Mouse (Mus musculus) ES-E14 (cell line): ENCODE data around the gene Tst. TPM values are rescaled to one million over a fixed set of nuclear protein-coding genes. Genes with fewer than 3 reads are reported as not detected.
A peak's percentile ranks its signal among the peaks of the same experiment; 100 is the strongest.

ENCODE experiments used
- DNase-seq: peaks from one replicate; pipeline ENCODE4 v3.0.0-alpha.2; 2013; ENCODE audit warnings: low read depth, low spot score
- H3K27ac ChIP-seq: 2 replicates; pipeline ENCODE4 v1.5.1; 2012; ENCODE audit warnings: low read depth, mild to moderate bottlenecking, low read length, moderate library complexity, mixed read lengths; ENCODE audit not compliant: poor library complexity, insufficient read depth, severe bottlenecking
- H3K36me3 ChIP-seq: 2 replicates; pipeline ENCODE4 v1.6.1; 2012; ENCODE audit warnings: mild to moderate bottlenecking, low read length, moderate library complexity, mixed read lengths; ENCODE audit not compliant: control insufficient read depth, poor library complexity, insufficient read depth, severe bottlenecking
- H3K4me1 ChIP-seq, 2 experiments: fragments of 150-350 bp in 1 of 2; sonication (generic) in 1 of 2; 2 replicates each; pipeline ENCODE4 v1.6.1; 2012; ENCODE audit warnings: low read length in 2 of 2, mild to moderate bottlenecking in 1 of 2, mixed read lengths in 1 of 2; ENCODE audit not compliant: control insufficient read depth in 2 of 2, insufficient read depth in 2 of 2, poor library complexity in 1 of 2
- H3K4me3 ChIP-seq, 2 experiments: fragments of 150-350 bp in 1 of 2; sonication (generic) in 1 of 2; 2 replicates each; pipeline ENCODE4 v1.5.1; 2012; ENCODE audit warnings: low read length in 2 of 2, low read depth in 1 of 2, mild to moderate bottlenecking in 1 of 2, mixed read lengths in 1 of 2; ENCODE audit not compliant: insufficient read depth in 1 of 2, poor library complexity in 1 of 2, severe bottlenecking in 1 of 2
- H3K9ac ChIP-seq: 2 replicates; pipeline ENCODE4 v1.6.1; 2012; ENCODE audit warnings: low read depth, mild to moderate bottlenecking, low read length, mixed read lengths; ENCODE audit not compliant: poor library complexity, insufficient read depth, severe bottlenecking
- H3K9me3 ChIP-seq: fragments of 150-350 bp; sonication (generic); 2 replicates; pipeline ENCODE4 v1.6.1; 2012; ENCODE audit warnings: low read depth, mild to moderate bottlenecking, low read length; ENCODE audit not compliant: control insufficient read depth, insufficient read depth
- CHD2 ChIP-seq: IDR thresholded peaks from 2 replicates; pipeline ENCODE4 v1.6.1; 2014; ENCODE audit warnings: mild to moderate bottlenecking, low read depth, low read length, inconsistent platforms
- HCFC1 ChIP-seq: IDR thresholded peaks from 2 replicates; pipeline ENCODE4 v1.6.1; 2012; ENCODE audit warnings: low read length, inconsistent platforms, borderline replicate concordance; ENCODE audit not compliant: insufficient read depth
- MAFK ChIP-seq: IDR thresholded peaks from 2 replicates; pipeline ENCODE4 v1.6.1; 2014; ENCODE audit warnings: mild to moderate bottlenecking, low read depth, low read length, inconsistent platforms; ENCODE audit not compliant: insufficient read depth
- ZC3H11A ChIP-seq: IDR thresholded peaks from 2 replicates; pipeline ENCODE4 v1.6.1; 2012; ENCODE audit warnings: low read depth, mild to moderate bottlenecking, inconsistent platforms, low read length, borderline replicate concordance
- ZNF384 ChIP-seq: IDR thresholded peaks from 2 replicates; pipeline ENCODE4 v1.6.1; 2012; ENCODE audit warnings: low read depth, low read length, inconsistent platforms
- in situ Hi-C, 2 experiments: fragments of 600-800 bp; cut with MboI; formaldehyde crosslinking; loops; one replicate each; pipeline ENCODE4 v1.15.1; 2025; ENCODE audit warnings: low sequenced_read_pairs in 2 of 2, inconsistent platforms in 1 of 2; ENCODE audit not compliant: unreplicated experiment in 2 of 2
- total RNA-seq: library from RNA; depleted of rRNA; stranded (reverse); fragments of 300-350 nt; gene quantifications from 2 replicates; pipeline ENCODE4 v1.2.3, GENCODE M21; 2012; rRNA removed

The Tst gene
- 14.9 and 22.4 TPM in 2 replicates for total RNA-seq

GRCm38 (mm10) chr15:78405517-78406211 lies at the start of gene Tst:
Gene Tst, minus strand, starts transcription at chr15:78405907.
- TF ChIP-seq ZNF384, result no peak
- 0 out of 2 replicates have a peak, but pooled peaks have one; percentile 30 for TF ChIP-seq HCFC1
- no peak for TF ChIP-seq ZC3H11A
- peak within 1 kb of the TSS; percentile 91 for H3K27ac ChIP-seq
- H3K9ac ChIP-seq, result peak within 1 kb of the TSS; percentile 81
- H3K36me3 ChIP-seq, result peaks cover 3% of the 10 kb centered on the region; the same call in 1 of the 2 replicates
- H3K4me3 ChIP-seq, result peak within 1 kb of the TSS; percentile 80 to 83
- in situ Hi-C loops, result no loop called here
- peak; percentile 98 for DNase-seq
- peaks cover 0 to 21% of the 10 kb centered on the region in 2 experiments; a peak in 2 of 4 replicates for H3K4me1 ChIP-seq
- H3K9me3 ChIP-seq, result no peaks in the 10 kb centered on the region

- TF ChIP-seq MAFK, result no peak
- H3K9ac ChIP-seq, result no peak overlapping the region
- no peak overlapping the region for H3K4me3 ChIP-seq
- in situ Hi-C loops, result no loop called here
- H3K27ac ChIP-seq, result no peak overlapping the region
- peaks cover 0 to 8% of the 10 kb centered on the region in 2 experiments; a peak in 1 of 4 replicates for H3K4me1 ChIP-seq
- no peaks in the 10 kb centered on the region for H3K9me3 ChIP-seq
- no peaks in the 10 kb centered on the region for H3K36me3 ChIP-seq
- DNase-seq, result no peak
Observed at GRCm38 (mm10) chr15:78455168-78455567, 49.5 kb upstream of the Tst start.

- no peaks in the 10 kb centered on the region for H3K9me3 ChIP-seq
- TF ChIP-seq CHD2 (no peak), ZNF384 (no peak), ZC3H11A (no peak), MAFK (no peak), HCFC1 (no peak)
- H3K9ac ChIP-seq, result no peak overlapping the region
- DNase-seq, result no peak
- H3K27ac ChIP-seq, result no peak overlapping the region
- H3K4me3 ChIP-seq, result no peak overlapping the region
- in situ Hi-C loops, result no loop called here
- H3K36me3 ChIP-seq, result no peaks in the 10 kb centered on the region
- peaks cover 2 to 21% of the 10 kb centered on the region in 2 experiments; a peak in 2 of 4 replicates for H3K4me1 ChIP-seq
Observed at GRCm38 (mm10) chr15:78452929-78453328, 47.2 kb upstream of the Tst start.

- Histone ChIP-seq H3K9me3 (no peaks in the 10 kb centered on the region), H3K4me3 (no peak overlapping the region), H3K36me3 (no peaks in the 10 kb centered on the region), H3K27ac (no peak overlapping the region), H3K4me1 (peaks cover 3 to 21% of the 10 kb centered on the region in 2 experiments; a peak in 2 of 4 replicates), H3K9ac (no peak overlapping the region)
- no peak for DNase-seq
- in situ Hi-C loops, result no loop called here
- TF ChIP-seq ZC3H11A (no peak), HCFC1 (no peak), ZNF384 (no peak), CHD2 (no peak), MAFK (no peak)
Observed at GRCm38 (mm10) chr15:78451201-78451600, 45.5 kb upstream of the Tst start.

- Histone ChIP-seq H3K27ac (peak overlapping the region; percentile 41), H3K9ac (no peak overlapping the region), H3K9me3 (no peaks in the 10 kb centered on the region), H3K36me3 (no peaks in the 10 kb centered on the region), H3K4me3 (no peak overlapping the region), H3K4me1 (peaks cover 3 to 21% of the 10 kb centered on the region in 2 experiments; a peak in 2 of 4 replicates)
- in situ Hi-C loops, result no loop called here
- TF ChIP-seq MAFK (peak; percentile 95), CHD2 (no peak), ZNF384 (no peak)
- peak; percentile 47 for DNase-seq
Observed at GRCm38 (mm10) chr15:78450419-78450768, 44.7 kb upstream of the Tst start.
